Mouse (Mus musculus) lung, postnatal 0 days (tissue): ENCODE measurements at regions not wholly inside any gene's neighbourhood (a gene's known extent, or its start where the extent isn't known, plus 50 kb on each side); places are given as distances from the start of the nearest gene placed in this dataset.

ENCODE experiments used
- CTCF ChIP-seq: IDR thresholded peaks from 2 replicates; pipeline ENCODE4 v1.5.1; 2016; ENCODE audit warnings: antibody characterized with exemption, mild to moderate bottlenecking
- EP300 ChIP-seq: IDR thresholded peaks from 2 replicates; pipeline ENCODE4 v1.6.1; 2016; ENCODE audit warnings: antibody characterized with exemption, mild to moderate bottlenecking, control low read depth

GRCm38 (mm10) chr8:31447984-31448383 lies 1980.5 kb upstream of the 5930422O12Rik start:
- TF ChIP-seq CTCF (no peak), EP300 (no peak)
